Mouse (Mus musculus) G1E (cell line): ENCODE results near the gene Dtx4. TPM values are rescaled to one million over a fixed set of nuclear protein-coding genes. Genes with fewer than 3 reads are reported as not detected.

Experiments
- ATAC-seq: 2 replicates; pipeline ENCODE4 v1.8.0; 2016; ENCODE audit warnings: mild to moderate bottlenecking; ENCODE audit not compliant: insufficient number of reproducible peaks, poor library complexity, low FRiP score, severe bottlenecking; ENCODE audit errors: extremely low read depth
- DNase-seq: peaks from one replicate; pipeline ENCODE4 v3.0.0; 2012; ENCODE audit warnings: low spot score
- H3K27me3 ChIP-seq: 2 replicates; pipeline ENCODE4 v1.6.1; 2012; ENCODE audit warnings: mild to moderate bottlenecking, low read length, inconsistent platforms; ENCODE audit not compliant: insufficient read depth
- H3K36me3 ChIP-seq: replicated peaks from 2 replicates; pipeline ENCODE3; 2012; ENCODE audit warnings: mild to moderate bottlenecking, inconsistent platforms
- H3K4me1 ChIP-seq: 2 replicates; pipeline ENCODE4 v1.6.1; 2012; ENCODE audit warnings: low read depth, low read length, inconsistent platforms, mixed read lengths; ENCODE audit not compliant: insufficient read depth
- H3K4me3 ChIP-seq: 2 replicates; pipeline ENCODE4 v1.5.1; 2012; ENCODE audit warnings: low read depth, mild to moderate bottlenecking, inconsistent platforms, low read length, moderate library complexity, mixed read lengths
- H3K9me3 ChIP-seq: replicated peaks from 2 replicates; pipeline ENCODE4 v1.6.1; 2012; ENCODE audit warnings: inconsistent platforms
- CTCF ChIP-seq: IDR thresholded peaks from 2 replicates; pipeline ENCODE4 v1.5.1; 2012; ENCODE audit warnings: low read depth, low read length, inconsistent platforms, mixed read lengths
- GATA1 ChIP-seq: IDR thresholded peaks from 2 replicates; pipeline ENCODE4 v1.6.1; 2012; ENCODE audit warnings: borderline replicate concordance, low read length, inconsistent platforms, mixed read lengths
- GATA2 ChIP-seq: IDR thresholded peaks from 2 replicates; pipeline ENCODE4 v1.6.1; 2012; ENCODE audit warnings: low read depth, low read length, inconsistent platforms, borderline replicate concordance
- POLR2AphosphoS5 ChIP-seq: IDR thresholded peaks from 2 replicates; pipeline ENCODE4 v1.6.1; 2012; ENCODE audit warnings: low read depth, low read length, inconsistent platforms; ENCODE audit not compliant: insufficient replicate concordance
- TAL1 ChIP-seq: conservative IDR thresholded peaks from 2 replicates; pipeline ENCODE4 v1.6.1; 2012; ENCODE audit warnings: low read depth, low read length, inconsistent platforms, mixed read lengths
- polyA plus RNA-seq: library from polyadenylated mRNA; stranded (reverse); fragments of >175 nt; gene quantifications from 2 replicates; pipeline ENCODE4 v1.2.3, GENCODE M21; 2012
- total RNA-seq, 2 experiments: library from RNA; stranded (forward) in 1 of 2; stranded (reverse) in 1 of 2; fragments of 200-1000 nt in 1 of 2; fragments of >200 nt in 1 of 2; fragmentation: Nextera tagmentation in 1 of 2; gene quantifications; 2 replicates each; pipeline ENCODE4 v1.2.3; 2014 to 2017

The Dtx4 gene
- total and polyA plus RNA-seq, 3 experiments = 0.27 TPM; not detected in 2

DNA sequence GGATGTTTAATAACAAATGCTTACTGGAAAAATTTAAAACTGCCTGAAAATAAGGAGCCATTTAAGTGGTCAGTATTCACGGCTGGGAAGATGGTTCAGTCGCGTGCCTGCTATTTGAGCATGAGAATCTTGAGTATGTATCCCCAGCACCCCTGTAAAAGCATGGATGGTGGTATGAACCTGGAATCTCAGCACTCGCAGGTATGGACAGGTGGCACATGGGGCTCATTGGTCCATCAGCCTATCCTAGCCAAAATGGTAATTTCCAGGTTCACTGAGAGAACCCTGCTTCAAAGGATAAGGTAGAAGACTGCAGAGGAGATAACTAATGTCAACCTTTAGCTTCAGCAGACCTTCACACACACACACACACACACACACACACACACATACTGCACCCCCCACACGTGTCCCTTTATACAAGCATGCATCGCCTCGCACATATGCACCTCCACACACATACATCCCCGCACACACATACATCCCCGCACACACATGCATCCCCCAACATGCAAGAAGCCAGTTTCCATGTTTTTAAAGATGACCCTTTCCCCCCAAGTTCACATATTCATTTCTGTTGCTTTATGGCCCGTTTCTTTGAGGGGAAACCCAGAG, 35.6 kb downstream of the Dtx4 start:
- ATAC-seq (no peak), DNase-seq (no peak)
- Histone ChIP-seq H3K9me3 (no peaks in the 10 kb centered on the region), H3K36me3 (no peaks in the 10 kb centered on the region), H3K27me3 (no peaks in the 10 kb centered on the region), H3K4me3 (no peak overlapping the region), H3K4me1 (no peaks in the 10 kb centered on the region; the same call in 1 of the 2 replicates)
- no peak for TF ChIP-seq CTCF

DNA sequence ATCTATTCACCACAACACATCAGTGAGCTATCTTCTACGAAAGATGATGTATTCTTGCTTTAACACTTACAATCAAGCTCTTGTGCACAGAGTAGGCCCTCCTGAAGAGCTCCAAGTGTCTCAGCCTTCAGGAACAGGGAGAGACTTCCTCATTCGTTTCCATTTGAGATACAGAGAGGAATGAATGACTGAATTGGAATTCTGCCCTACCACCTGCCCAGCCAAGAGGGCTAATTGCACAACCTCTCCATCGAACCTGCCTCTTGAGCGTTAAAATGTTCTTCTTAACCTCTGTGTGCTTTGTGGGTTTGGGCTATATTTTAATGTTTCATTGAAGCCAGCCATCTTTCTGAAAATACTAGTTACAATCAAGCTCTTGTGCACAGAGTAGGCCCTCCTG, 36.6 kb downstream of the Dtx4 start:
- no peaks in the 10 kb centered on the region for H3K9me3 ChIP-seq
- ATAC-seq = no peak
- H3K36me3 ChIP-seq = no peaks in the 10 kb centered on the region
- no peaks in the 10 kb centered on the region for H3K27me3 ChIP-seq
- H3K4me3 ChIP-seq = no peak overlapping the region
- no peaks in the 10 kb centered on the region; the same call in 1 of the 2 replicates for H3K4me1 ChIP-seq
- no peak for TF ChIP-seq GATA2
- no peak for DNase-seq

DNA sequence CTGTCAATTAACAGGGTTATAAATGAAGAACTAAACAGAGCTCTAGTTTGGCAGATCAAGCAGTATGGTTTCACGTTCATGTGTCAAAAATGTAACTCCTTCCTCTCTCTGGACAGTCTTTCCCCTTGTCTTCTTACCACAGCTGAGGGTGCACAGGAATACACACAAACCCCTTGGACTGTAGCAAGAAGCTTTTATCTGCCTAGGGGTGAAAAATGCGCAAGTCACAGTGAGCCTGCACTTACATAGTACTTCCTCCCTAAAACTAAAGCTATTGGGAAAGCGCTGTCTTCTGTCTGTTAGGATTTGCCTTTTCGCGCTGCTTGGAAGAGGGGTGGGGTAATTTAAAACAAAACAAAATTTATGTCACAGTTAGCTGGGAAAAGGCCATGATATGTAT, 37.1 kb downstream of the Dtx4 start:
- no peak for TF ChIP-seq GATA1
- TF ChIP-seq GATA2 = no peak
- TF ChIP-seq POLR2AphosphoS5 = no peak
- no peak for TF ChIP-seq CTCF
- no peak for TF ChIP-seq TAL1
- no peaks in the 10 kb centered on the region for H3K9me3 ChIP-seq
- no peaks in the 10 kb centered on the region for H3K36me3 ChIP-seq
- ATAC-seq (no peak), DNase-seq (no peak)
- no peaks in the 10 kb centered on the region; the same call in 1 of the 2 replicates for H3K4me1 ChIP-seq
- no peak overlapping the region for H3K4me3 ChIP-seq
- H3K27me3 ChIP-seq = no peaks in the 10 kb centered on the region

DNA sequence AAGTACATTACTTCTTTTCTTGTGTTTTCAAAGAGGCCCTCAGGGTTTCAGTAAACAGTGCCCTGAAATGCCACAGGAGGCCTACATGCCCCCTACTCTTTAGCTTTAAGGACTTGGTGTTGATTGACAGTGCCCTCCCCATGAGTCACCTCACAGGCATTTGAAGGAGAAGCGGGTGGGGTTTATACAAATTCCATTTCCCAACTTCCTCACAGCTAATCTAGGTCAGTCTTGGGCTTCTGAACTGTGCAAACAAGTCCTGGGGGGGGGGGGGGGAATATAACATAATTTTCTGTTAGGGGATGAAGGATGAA, 37.6 kb downstream of the Dtx4 start:
- Histone ChIP-seq H3K4me1 (no peaks in the 10 kb centered on the region; the same call in 1 of the 2 replicates), H3K27me3 (no peaks in the 10 kb centered on the region), H3K9me3 (no peaks in the 10 kb centered on the region), H3K4me3 (no peak overlapping the region), H3K36me3 (no peaks in the 10 kb centered on the region)
- no peak for ATAC-seq
- no peak for DNase-seq
- TF ChIP-seq POLR2AphosphoS5 = no peak

DNA sequence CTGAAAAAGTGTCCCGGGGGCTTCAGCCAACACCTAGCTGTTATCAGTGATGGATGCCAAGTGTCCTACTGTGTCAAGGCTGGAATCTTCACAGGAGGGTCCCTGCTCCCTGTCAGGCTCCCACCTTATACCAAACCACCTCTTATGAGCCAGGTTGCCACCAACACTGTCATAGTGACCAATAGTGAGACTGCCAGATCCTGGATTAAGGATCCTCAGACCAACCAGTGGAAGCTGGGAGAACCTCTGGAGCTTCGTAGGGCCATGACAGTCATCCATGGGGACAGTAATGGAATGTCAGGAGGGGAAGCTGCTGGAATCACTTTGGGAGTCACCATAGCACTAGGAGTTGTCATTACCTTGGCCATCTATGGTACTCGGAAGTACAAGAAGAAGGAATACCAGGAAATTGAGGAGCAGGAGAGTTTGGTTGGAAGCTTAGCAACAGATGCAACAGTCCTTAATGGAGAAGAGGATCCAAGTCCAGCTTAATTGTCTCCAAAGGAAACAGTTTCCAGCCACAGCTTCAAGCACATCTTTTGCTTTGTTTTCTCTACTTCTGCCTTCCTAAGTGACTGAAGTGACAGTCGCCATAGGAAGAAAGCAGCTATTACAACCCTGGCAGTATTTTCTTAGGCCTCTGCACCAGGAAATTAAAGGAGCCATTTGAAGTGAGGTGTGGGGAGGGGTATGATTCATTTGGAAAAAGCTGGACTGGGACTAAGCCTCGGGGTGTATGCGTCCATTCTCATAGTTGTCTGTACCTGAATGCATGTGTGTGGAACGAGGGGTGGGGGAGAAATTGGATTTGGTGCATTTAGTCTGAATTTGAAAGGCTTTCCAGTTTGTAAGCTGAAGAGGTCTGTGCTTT, 38.2 kb downstream of the Dtx4 start:
- no peaks in the 10 kb centered on the region; the same call in 1 of the 2 replicates for H3K4me1 ChIP-seq

DNA sequence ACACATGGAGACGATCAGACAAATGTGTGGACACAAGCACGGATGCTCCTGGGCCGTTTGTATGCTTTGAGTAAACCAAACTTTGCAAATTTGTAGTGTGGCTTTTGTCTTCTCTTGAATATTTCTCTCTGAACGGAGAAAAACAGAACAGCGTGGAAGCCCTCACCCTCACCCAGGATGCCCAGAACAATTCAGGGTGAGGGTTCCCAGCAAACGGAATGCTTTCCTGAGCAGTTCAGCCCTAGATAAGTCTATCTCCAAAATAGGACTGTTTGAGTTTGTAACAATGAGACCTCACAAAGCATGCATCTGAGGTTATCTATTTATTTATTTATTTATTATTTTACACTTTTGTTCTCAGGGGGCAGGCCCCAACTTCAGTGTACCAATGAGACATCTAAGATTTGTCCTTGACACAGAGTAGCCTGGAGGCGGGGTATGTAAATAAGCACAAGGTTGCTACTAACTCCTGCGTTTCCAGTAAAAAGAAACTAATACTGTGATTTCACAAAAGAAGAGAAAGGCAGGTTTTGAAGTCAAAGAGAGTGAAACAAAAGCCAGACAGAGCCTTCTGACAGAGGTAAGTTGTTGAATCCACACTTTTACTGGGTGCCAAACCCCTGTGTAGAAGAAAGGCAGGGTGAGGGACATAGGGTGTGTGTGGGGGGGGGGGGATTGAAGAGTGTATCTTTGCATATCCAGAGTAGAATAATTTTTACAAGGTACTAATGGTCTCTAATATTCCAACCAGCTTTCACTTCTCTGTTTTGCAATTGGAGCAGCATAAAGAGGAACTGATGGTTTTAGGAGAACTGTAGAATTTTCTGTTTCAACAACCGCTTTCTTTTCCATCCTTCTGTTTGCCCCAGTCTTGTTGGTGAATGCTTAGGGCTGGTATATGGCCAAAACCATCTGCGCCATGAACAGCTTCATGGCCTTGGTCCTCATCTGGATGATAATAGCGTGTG, 40.7 kb downstream of the Dtx4 start, which contains the start of gene Mpeg1:
Gene Mpeg1, plus strand, starts transcription at position 498 of the 968 bp plus-strand sequence.
- no peak for ATAC-seq
- TF ChIP-seq CTCF (no peak), POLR2AphosphoS5 (no peak), GATA1 (no peak), TAL1 (no peak), GATA2 (no peak)
- no peaks in the 10 kb centered on the region for H3K36me3 ChIP-seq
- no peaks in the 10 kb centered on the region for H3K4me1 ChIP-seq
- no peaks in the 10 kb centered on the region for H3K27me3 ChIP-seq
- no peaks in the 10 kb centered on the region for H3K9me3 ChIP-seq
- no peak within 1 kb of the TSS for H3K4me3 ChIP-seq
- no peak for DNase-seq

More for the DNA sequence above, 38.2 kb downstream of the Dtx4 start:
- TF ChIP-seq CTCF (no peak), GATA1 (no peak), TAL1 (no peak), GATA2 (no peak), POLR2AphosphoS5 (no peak)
- no peak for DNase-seq
- Histone ChIP-seq H3K36me3 (no peaks in the 10 kb centered on the region), H3K27me3 (no peaks in the 10 kb centered on the region), H3K9me3 (no peaks in the 10 kb centered on the region), H3K4me3 (no peak overlapping the region)
- ATAC-seq = no peak
